Mouse (Mus musculus) effector memory CD4-positive, alpha-beta T cell, adult 7 months (primary cell): Measurements from ENCODE around the gene Grk1. TPM values are rescaled to one million over a fixed set of nuclear protein-coding genes. Genes with fewer than 3 reads are reported as not detected.

Source experiments
- polyA plus RNA-seq: library from polyadenylated mRNA; unstranded; fragments of 100-300 nt; shearing (Covaris generic); gene quantifications from one replicate; pipeline ENCODE4 v1.2.1, GENCODE M21; 2017

Grk1 gene
- not detected for polyA plus RNA-seq

DNA sequence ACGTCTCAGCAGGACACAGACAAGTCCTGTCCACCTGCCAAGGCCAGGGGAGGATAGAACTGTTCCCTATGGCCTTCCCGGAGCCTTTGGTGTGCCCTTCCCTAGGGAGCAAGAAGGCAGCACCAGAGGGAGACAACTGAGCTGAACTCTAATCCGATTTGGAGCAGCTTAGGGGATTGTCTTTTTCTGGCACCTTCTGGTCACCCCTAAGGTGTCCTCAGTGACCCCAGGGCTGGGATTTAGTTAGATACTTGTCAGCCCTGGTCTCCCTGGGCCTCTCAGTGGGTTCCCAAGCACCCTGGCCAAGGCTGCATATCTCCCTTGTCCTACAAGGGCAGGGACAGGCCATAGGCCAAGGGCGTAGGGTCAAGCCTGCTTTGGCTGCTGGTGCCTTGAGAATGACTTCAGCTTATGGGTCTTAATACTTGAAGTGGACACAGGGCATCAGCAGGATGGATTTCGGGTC lies at the start of gene Grk1:
Gene Grk1, plus strand, starts transcription at position 416 of the 466 bp plus-strand sequence.

DNA sequence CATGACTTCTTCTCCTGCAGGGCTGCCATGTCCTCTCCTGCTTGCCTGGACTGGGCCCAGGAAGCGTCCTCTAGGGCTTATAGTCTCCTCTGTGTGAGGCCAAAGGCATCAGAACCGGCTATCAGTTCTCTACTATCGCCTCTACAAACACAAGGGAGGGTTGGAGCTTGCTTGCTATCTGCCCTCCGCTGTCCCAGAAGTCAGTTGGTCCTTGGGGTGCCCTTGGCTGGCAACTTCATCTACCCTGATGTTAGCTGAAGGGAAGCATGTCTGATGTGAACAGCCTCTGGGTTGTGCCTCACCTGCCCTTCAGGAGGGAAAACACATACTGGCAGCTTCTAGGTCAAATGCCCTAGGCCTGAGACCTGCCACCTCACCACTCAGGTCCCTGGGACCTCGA lies 8.2 kb upstream of the Grk1 start, which contains the start of gene Atp4b:
Gene Atp4b, minus strand, starts transcription at position 101 of the 400 bp plus-strand sequence.

DNA sequence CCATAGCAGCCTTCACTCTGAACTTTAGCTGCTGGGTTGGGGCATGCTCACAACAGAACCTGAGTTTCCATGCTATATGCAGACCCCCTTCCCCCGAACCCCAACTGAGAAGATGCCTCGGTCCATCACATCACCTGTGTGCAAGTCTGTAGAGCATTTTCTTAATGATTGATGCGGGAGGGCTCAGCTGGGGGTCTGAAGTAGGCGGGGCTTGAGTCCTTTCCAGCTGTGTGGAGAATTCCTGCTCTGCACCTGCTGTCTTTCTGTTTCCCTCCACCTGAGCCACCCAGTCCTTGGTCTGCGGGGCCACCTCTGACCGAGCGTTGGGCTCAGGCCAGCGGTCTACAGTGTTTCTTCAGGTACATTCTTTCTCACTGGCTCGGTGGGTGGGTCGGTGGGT lies 30.0 kb downstream of the Grk1 start, which contains the start of gene Tmem255b:
Gene Tmem255b, plus strand, starts transcription at position 301 of the 400 bp plus-strand sequence.

Other genes starting within 250 kb of the Grk1 start
- 212 TPM for gene Lamp1, start 245.9 kb upstream of the Grk1 start, polyA plus RNA-seq
- 2.0 TPM for gene Grtp1, start 204.5 kb upstream of the Grk1 start, polyA plus RNA-seq
- gene Adprhl1, start 150.9 kb upstream of the Grk1 start, polyA plus RNA-seq, result not detected
- gene Dcun1d2, start 117.0 kb upstream of the Grk1 start, polyA plus RNA-seq, result 21.3 TPM
- gene Tmco3, start 116.9 kb upstream of the Grk1 start, polyA plus RNA-seq, result 17.3 TPM
- gene Tfdp1, start 66.3 kb upstream of the Grk1 start, polyA plus RNA-seq, result 59.0 TPM
- gene Atp4b, start 8.3 kb upstream of the Grk1 start, polyA plus RNA-seq, result 0.56 TPM
- not detected for gene Tmem255b, start 30.1 kb downstream of the Grk1 start, polyA plus RNA-seq
- gene Gas6, start 89.4 kb downstream of the Grk1 start, polyA plus RNA-seq, result not detected
- gene 1700029H14Rik, start 157.4 kb downstream of the Grk1 start, polyA plus RNA-seq, result not detected